Mouse (Mus musculus): ENCODE measurements around the gene Nvl.

The Nvl gene

GRCm38 (mm10) chr1:181068344-181068743 is 75.7 kb downstream of the Nvl start:
- DNase-seq (ENCODE audit: low spot score) = no peak

DNA sequence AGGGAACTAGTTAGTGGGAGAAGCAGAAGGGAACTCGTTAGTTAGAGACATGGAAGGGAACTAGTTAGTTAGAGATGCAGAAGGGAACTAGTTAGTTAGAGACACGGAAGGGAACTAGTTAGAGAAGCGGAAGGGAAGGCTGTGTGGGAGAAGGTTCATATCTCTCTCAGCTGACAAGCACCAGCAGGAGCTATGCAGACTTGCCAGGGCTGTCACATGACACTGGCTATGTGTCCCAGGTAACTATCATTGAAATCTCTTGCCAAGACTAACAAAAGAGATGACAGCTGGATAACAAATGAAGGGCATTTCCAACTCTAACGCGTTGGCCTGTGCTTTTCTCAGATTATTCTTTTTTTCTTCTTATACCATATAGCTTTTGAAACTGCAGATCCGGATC is 79.4 kb downstream of the Nvl start:
- no peak for DNase-seq (ENCODE audit: low spot score)

DNA sequence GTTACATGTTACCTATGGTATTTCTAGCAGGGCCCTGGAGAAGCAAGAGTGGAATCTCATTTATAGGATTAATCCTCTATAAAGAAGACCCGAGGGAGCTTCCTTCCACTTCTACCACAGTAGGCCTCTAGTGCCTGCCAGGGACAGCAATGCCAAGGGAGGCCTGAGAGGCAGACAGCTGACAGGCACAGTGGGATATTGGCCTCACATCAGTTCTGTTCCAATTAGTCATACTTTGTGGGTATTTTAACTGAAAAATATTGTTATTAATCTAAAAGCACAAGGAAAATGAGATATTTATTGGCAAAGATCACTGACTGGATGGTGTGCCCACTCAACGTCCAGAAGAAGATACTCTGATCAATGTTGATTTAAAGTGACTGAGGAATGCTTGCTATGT is 80.0 kb downstream of the Nvl start:
- no peak for DNase-seq (ENCODE audit: low spot score)

DNA sequence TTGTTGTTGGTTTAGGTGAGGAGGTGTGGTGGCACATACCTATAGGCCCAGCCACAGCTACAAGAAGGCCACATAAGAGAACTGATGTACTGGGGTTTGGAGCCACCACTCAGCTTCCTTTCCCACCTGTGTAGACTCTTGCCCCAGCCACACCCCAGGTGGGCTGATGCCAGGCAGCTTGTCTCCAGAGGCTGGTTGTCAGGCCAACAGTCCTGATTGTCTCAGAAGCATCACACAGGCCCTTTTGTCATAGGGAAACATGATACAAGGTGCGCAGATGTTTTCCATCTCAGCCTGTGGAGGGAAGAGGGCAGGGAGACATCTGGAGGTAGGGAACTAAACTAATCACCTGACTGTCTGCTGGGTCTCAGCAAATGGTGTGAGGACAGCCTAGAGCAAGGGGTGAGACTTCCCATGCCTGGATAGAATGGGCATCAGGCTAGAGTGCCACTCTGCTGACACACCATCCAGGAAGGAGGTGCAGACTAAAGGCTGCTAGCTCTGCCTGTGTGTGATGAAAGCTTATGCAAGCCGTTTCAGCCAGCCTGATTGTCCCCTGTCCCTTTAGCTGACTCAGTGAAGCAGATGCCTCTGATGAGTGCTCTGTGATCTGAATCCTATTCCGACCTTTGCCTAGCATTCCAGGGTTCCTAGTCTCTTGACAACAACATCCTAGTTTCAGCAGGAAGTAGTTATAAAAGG is 82.1 kb downstream of the Nvl start:
- no peak for DNase-seq (ENCODE audit: low spot score)

- no peak for DNase-seq (ENCODE audit: low spot score)
Observed at GRCm38 (mm10) chr1:181052898-181053297, 91.1 kb downstream of the Nvl start.

- DNase-seq (ENCODE audit: low spot score) = no peak
Observed at GRCm38 (mm10) chr1:181050937-181051336, 93.1 kb downstream of the Nvl start, which contains the start of gene 9130409I23Rik. Gene 9130409I23Rik (plus strand): TSS chr1:181051237.

- no peak for DNase-seq (ENCODE audit: low spot score)
Observed at GRCm38 (mm10) chr1:181049328-181049842, 94.6 kb downstream of the Nvl start.

GRCm38 (mm10) chr1:181047520-181047919 is 96.5 kb downstream of the Nvl start:
- no peak for DNase-seq (ENCODE audit: low spot score)

DNA sequence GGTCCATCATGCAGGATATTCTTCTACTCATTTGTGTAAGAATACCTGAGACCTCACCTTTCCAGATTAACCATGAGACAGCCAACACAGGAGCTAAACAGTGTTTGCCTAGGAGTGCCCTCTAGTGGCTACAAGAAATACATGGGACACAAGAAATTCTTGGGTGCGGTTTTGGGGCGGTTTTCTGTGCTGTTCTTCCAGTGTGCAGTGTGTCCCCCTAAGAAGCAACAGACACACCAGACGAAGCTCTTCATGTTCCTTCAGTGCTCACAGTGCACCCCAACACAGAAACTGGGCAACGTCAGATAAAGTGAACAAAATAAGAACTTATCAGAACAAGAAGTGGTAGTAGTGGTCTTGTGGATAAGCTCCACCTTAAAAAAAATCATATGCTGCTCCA is 104.4 kb downstream of the Nvl start:
- no peak for DNase-seq (ENCODE audit: low spot score)

GRCm38 (mm10) chr1:181037623-181038022 is 106.4 kb downstream of the Nvl start:
- DNase-seq (ENCODE audit: low spot score) = no peak
